Mouse (Mus musculus): Measurements from ENCODE around the gene Lurap1.

Lurap1 gene

GRCm38 (mm10) chr4:116160769-116161168 lies 9.6 kb upstream of the Lurap1 start:
- no peak for DNase-seq

GRCm38 (mm10) chr4:116159912-116160311 lies 8.8 kb upstream of the Lurap1 start:
- peak; percentile 76 for DNase-seq

- DNase-seq = no peak
These were observed 6.7 kb upstream of the Lurap1 start for GRCm38 (mm10) chr4:116157882-116158281.

GRCm38 (mm10) chr4:116152702-116153101 lies 1.6 kb upstream of the Lurap1 start:
- no peak for DNase-seq

GRCm38 (mm10) chr4:116150862-116151221 lies 296 bp downstream of the Lurap1 start:
- DNase-seq = no peak

- peak; percentile 69 for DNase-seq
These were observed 829 bp downstream of the Lurap1 start for GRCm38 (mm10) chr4:116150156-116150861.

GRCm38 (mm10) chr4:116149812-116150155 lies 1.4 kb downstream of the Lurap1 start:
- DNase-seq = no peak

- peak; percentile 75 for DNase-seq
These were observed 7.0 kb downstream of the Lurap1 start for GRCm38 (mm10) chr4:116143891-116144717.

- peak; percentile 41 for DNase-seq
These were observed 7.8 kb downstream of the Lurap1 start for GRCm38 (mm10) chr4:116143317-116143811.

- DNase-seq = no peak
These were observed 8.9 kb downstream of the Lurap1 start for GRCm38 (mm10) chr4:116142269-116142668.

- DNase-seq = no peak
These were observed 9.4 kb downstream of the Lurap1 start for GRCm38 (mm10) chr4:116141736-116142135.

- DNase-seq = no peak
These were observed 10.2 kb downstream of the Lurap1 start for GRCm38 (mm10) chr4:116140801-116141574.

- no peak for DNase-seq
These were observed 13.6 kb downstream of the Lurap1 start for GRCm38 (mm10) chr4:116137421-116137996.

- DNase-seq = peak; percentile 34
These were observed 16.1 kb downstream of the Lurap1 start for GRCm38 (mm10) chr4:116134990-116135389.

- DNase-seq = no peak
These were observed 18.0 kb downstream of the Lurap1 start for GRCm38 (mm10) chr4:116133126-116133525.

GRCm38 (mm10) chr4:116127956-116128355 lies 23.2 kb downstream of the Lurap1 start:
- no peak for DNase-seq

GRCm38 (mm10) chr4:116125803-116126386 lies 25.2 kb downstream of the Lurap1 start:
- DNase-seq = no peak

GRCm38 (mm10) chr4:116123602-116124519 lies 27.3 kb downstream of the Lurap1 start, which contains the start of the genes Rad54l and Pomgnt1:
Gene Rad54l (minus strand): TSS chr4:116123690.
Gene Pomgnt1 (plus strand): TSS chr4:116123840.
- DNase-seq = peak; percentile 93

GRCm38 (mm10) chr4:116122762-116123161 lies 28.4 kb downstream of the Lurap1 start:
- no peak for DNase-seq

- no peak for DNase-seq
These were observed 39.7 kb downstream of the Lurap1 start for GRCm38 (mm10) chr4:116111486-116111885.

- no peak for DNase-seq
These were observed 40.4 kb downstream of the Lurap1 start for GRCm38 (mm10) chr4:116110695-116111094.
